Mouse (Mus musculus) hindbrain, embryonic 14.5 days (tissue): ENCODE data around the gene Bri3bp. TPM values are rescaled to one million over a fixed set of nuclear protein-coding genes. Genes with fewer than 3 reads are reported as not detected.

ENCODE experiments used
- ATAC-seq: fragments of 200-750 bp; cut with Nextera tagmentation; 2 replicates; pipeline ENCODE4 v1.8.0; 2017; ENCODE audit warnings: moderate number of reproducible peaks, mild to moderate bottlenecking, moderate TSS enrichment, moderate library complexity; ENCODE audit not compliant: low FRiP score
- DNase-seq: peaks from one replicate; pipeline ENCODE4 v3.0.0-alpha.2; 2015; ENCODE audit warnings: low spot score
- H3K27ac ChIP-seq: fragments of 300-500 bp; sonication (generic); 2 replicates; pipeline ENCODE4 v1.5.1; 2014; ENCODE audit warnings: mild to moderate bottlenecking, moderate library complexity
- H3K27me3 ChIP-seq: fragments of 300-500 bp; sonication (generic); 2 replicates; pipeline ENCODE4 v1.6.1; 2014; ENCODE audit warnings: mild to moderate bottlenecking, low read length, mixed read lengths; ENCODE audit not compliant: control insufficient read depth, insufficient read depth
- H3K36me3 ChIP-seq: fragments of 300-500 bp; sonication (generic); replicated peaks from 2 replicates; pipeline ENCODE4 v1.6.1; 2014; ENCODE audit not compliant: control insufficient read depth, insufficient read depth
- H3K4me1 ChIP-seq: fragments of 300-500 bp; sonication (generic); replicated peaks from 2 replicates; pipeline ENCODE4 v1.6.1; 2014; ENCODE audit warnings: antibody characterized with exemption, low read length, mixed read lengths; ENCODE audit not compliant: control insufficient read depth, insufficient read depth
- H3K4me2 ChIP-seq: fragments of 300-500 bp; sonication (generic); replicated peaks from 2 replicates; pipeline ENCODE4 v1.6.1; 2014; ENCODE audit warnings: mild to moderate bottlenecking, moderate library complexity
- H3K4me3 ChIP-seq: fragments of 300-500 bp; sonication (generic); replicated peaks from 2 replicates; pipeline ENCODE4 v1.5.1; 2014; ENCODE audit warnings: mild to moderate bottlenecking, low read length
- H3K9ac ChIP-seq: fragments of 300-500 bp; sonication (generic); 2 replicates; pipeline ENCODE4 v1.6.1; 2014
- H3K9me3 ChIP-seq: fragments of 300-500 bp; sonication (generic); 2 replicates; pipeline ENCODE4 v1.6.1; 2016; ENCODE audit warnings: low read length; ENCODE audit not compliant: control insufficient read depth
- WGBS: fragments of 180-500 bp; shearing (Covaris S2); extraction: QIAGEN DNeasy Blood & Tissue Kit; methylation state at CpG from one replicate; pipeline ENCODE4 v1.1.7; 2014; 5-methylcytosine and 5-hydroxymethylcytosine counted together
- microRNA-seq: library from miRNA; unstranded; fragments of <30 nt; microRNA quantifications from one replicate; pipeline ENCODE4, GENCODE M21; 2016
- polyA plus RNA-seq: library from polyadenylated mRNA; unstranded; fragments of >200 nt; fragmentation: Nextera tagmentation; extraction: Ambion mirVana; gene quantifications from 2 replicates; pipeline ENCODE4 v1.2.1, GENCODE M21; 2014

Bri3bp gene
- polyA plus RNA-seq, 1 experiment from 2014 or later = 36.7 TPM

DNA sequence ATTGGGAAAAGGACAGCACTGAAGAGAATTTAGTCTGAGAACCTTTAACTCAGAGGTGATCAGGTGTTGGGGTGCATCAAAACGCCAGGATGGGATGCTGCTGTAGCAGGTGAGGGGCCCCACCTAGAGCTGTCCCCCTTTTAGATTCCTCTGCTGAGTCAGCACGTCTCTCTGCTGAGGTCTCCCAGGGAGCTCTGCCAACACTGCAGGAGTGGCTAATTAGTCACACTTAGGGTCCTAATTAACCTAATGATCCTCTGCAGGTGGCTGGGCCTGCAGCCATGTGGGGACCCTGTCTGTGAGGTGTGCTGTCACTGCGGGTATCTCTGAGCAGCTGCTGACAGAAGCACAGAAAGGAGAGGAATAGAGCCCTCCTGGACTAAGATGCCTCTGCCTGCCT is 60.8 kb downstream of the Bri3bp start:
- no peak overlapping the region for H3K4me2 ChIP-seq
- no peak overlapping the region for H3K9ac ChIP-seq
- H3K9me3 ChIP-seq = no peaks in the 10 kb centered on the region
- no peaks in the 10 kb centered on the region for H3K27me3 ChIP-seq
- DNase-seq (no peak), ATAC-seq (no peak)
- H3K27ac ChIP-seq = no peak overlapping the region
- H3K36me3 ChIP-seq = peaks cover 23% of the 10 kb centered on the region
- no peaks in the 10 kb centered on the region for H3K4me1 ChIP-seq
- WGBS = 40% methylated on average over 3 of the region's 3 CpGs
- H3K4me3 ChIP-seq = no peak overlapping the region

DNA sequence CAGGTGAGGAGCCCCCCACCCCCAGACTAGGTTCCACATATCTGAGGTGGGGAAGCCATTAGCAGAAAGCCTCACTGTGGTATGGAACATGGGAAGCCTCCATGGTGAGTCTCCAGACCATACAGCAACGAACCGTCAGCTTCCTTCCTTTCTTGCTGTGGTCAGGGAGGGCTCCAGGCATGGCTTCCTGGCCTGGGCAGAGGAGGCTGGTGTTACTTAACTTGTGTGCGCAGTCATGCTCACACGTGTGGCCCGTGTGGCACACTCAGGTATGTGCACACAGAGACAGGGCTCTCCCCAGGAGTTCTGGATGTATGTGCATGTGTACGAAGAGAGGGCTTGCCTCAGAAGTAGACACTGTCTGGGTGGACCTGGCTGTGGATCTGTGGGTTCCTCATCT is 62.3 kb downstream of the Bri3bp start:
- WGBS = 95% methylated on average over 6 of the region's 6 CpGs
- no peaks in the 10 kb centered on the region for H3K4me1 ChIP-seq

GRCm38 (mm10) chr5:125504692-125505091 is 63.3 kb downstream of the Bri3bp start:
- ATAC-seq (no peak), DNase-seq (no peak)
- no peaks in the 10 kb centered on the region for H3K9me3 ChIP-seq
- no peaks in the 10 kb centered on the region for H3K4me1 ChIP-seq
- peaks cover 43% of the 10 kb centered on the region for H3K36me3 ChIP-seq
- no peak overlapping the region for H3K9ac ChIP-seq
- H3K4me3 ChIP-seq = no peak overlapping the region
- no peaks in the 10 kb centered on the region for H3K27me3 ChIP-seq
- 64% methylated on average over 11 of the region's 11 CpGs for WGBS
- H3K4me2 ChIP-seq = no peak overlapping the region
- no peak overlapping the region for H3K27ac ChIP-seq

More for the DNA sequence above, 62.3 kb downstream of the Bri3bp start:
- Histone ChIP-seq H3K27me3 (no peaks in the 10 kb centered on the region), H3K4me2 (no peak overlapping the region), H3K9ac (no peak overlapping the region), H3K4me3 (no peak overlapping the region), H3K36me3 (peaks cover 33% of the 10 kb centered on the region), H3K9me3 (no peaks in the 10 kb centered on the region), H3K27ac (no peak overlapping the region)
- ATAC-seq = no peak
- DNase-seq = no peak

DNA sequence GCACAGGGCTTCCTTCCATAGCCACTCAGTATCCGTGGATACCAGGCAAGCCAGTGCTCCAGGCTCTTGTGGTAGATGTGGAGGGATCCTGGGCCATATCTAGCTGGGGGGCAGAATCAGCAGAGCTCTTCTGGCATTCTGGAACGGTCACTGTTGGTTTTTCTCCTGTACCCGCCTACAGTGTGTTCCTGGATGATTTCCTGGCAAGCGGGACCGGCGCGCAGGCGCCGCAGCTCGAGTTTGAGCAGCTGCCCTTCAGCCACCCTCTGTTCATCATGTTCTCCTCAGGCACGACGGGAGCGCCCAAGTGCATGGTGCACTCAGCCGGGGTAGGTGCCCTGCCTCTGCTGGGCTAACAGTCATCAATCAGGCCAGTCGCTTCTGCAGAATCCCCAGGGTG is 64.6 kb downstream of the Bri3bp start:
- no peaks in the 10 kb centered on the region for H3K27me3 ChIP-seq
- peaks cover 56% of the 10 kb centered on the region for H3K36me3 ChIP-seq
- no peaks in the 10 kb centered on the region for H3K9me3 ChIP-seq
- H3K27ac ChIP-seq = peak overlapping the region; percentile 43; the same call in 1 of the 2 replicates
- H3K4me2 ChIP-seq = no peak overlapping the region
- ATAC-seq (no peak), DNase-seq (no peak)
- WGBS = 59% methylated on average over 15 of the region's 15 CpGs
- H3K4me3 ChIP-seq = no peak overlapping the region
- H3K9ac ChIP-seq = no peak overlapping the region
- H3K4me1 ChIP-seq = no peaks in the 10 kb centered on the region

- H3K36me3 ChIP-seq = peaks cover 71% of the 10 kb centered on the region
- no peak for DNase-seq
These were observed 66.2 kb downstream of the Bri3bp start for GRCm38 (mm10) chr5:125507582-125507981.

GRCm38 (mm10) chr5:125508006-125508405 is 66.6 kb downstream of the Bri3bp start:
- Histone ChIP-seq H3K36me3 (peaks cover 73% of the 10 kb centered on the region), H3K4me2 (no peak overlapping the region), H3K4me1 (no peaks in the 10 kb centered on the region), H3K27ac (no peak overlapping the region), H3K9me3 (no peaks in the 10 kb centered on the region), H3K9ac (no peak overlapping the region), H3K4me3 (no peak overlapping the region), H3K27me3 (no peaks in the 10 kb centered on the region)
- ATAC-seq (no peak), DNase-seq (no peak)
- WGBS = 91% methylated on average over 10 of the region's 10 CpGs

More at GRCm38 (mm10) chr5:125507582-125507981, 66.2 kb downstream of the Bri3bp start:
- Histone ChIP-seq H3K4me2 (no peak overlapping the region), H3K27ac (no peak overlapping the region), H3K27me3 (no peaks in the 10 kb centered on the region), H3K9ac (no peak overlapping the region), H3K9me3 (no peaks in the 10 kb centered on the region), H3K4me1 (no peaks in the 10 kb centered on the region), H3K4me3 (no peak overlapping the region)
- 93% methylated on average over 9 of the region's 9 CpGs for WGBS
- ATAC-seq = no peak

GRCm38 (mm10) chr5:125509541-125509940 is 68.2 kb downstream of the Bri3bp start:
- H3K4me2 ChIP-seq = no peak overlapping the region
- no peaks in the 10 kb centered on the region for H3K4me1 ChIP-seq
- H3K9ac ChIP-seq = no peak overlapping the region
- H3K27ac ChIP-seq = no peak overlapping the region
- WGBS = 51% methylated on average over 5 of the region's 5 CpGs
- no peak overlapping the region for H3K4me3 ChIP-seq
- ATAC-seq = no peak
- no peaks in the 10 kb centered on the region for H3K9me3 ChIP-seq
- H3K27me3 ChIP-seq = no peaks in the 10 kb centered on the region
- peaks cover 72% of the 10 kb centered on the region for H3K36me3 ChIP-seq
- no peak for DNase-seq

Small RNA genes lying within 50 kb of the gene (microRNA-seq; reads per million reads assigned to microRNA genes)
- gene Gm27551 = not detected

Other genes with a start within 250 kb of the Bri3bp start
- 36.5 and 39.9 TPM in 2 replicates for gene Scarb1, start 100.5 kb upstream of the Bri3bp start, polyA plus RNA-seq
- 0.63 TPM in 1 of 2 replicates, not detected in the other for gene Gm10382, start 52.2 kb upstream of the Bri3bp start, polyA plus RNA-seq
- 1,333 and 1,355 TPM in 2 replicates for gene Ubc, start 51.4 kb upstream of the Bri3bp start, polyA plus RNA-seq
- gene Dhx37, start 7.4 kb upstream of the Bri3bp start, polyA plus RNA-seq = 6.8 and 10.2 TPM in 2 replicates
- 75.5 and 98.4 TPM in 2 replicates for gene Aacs, start 34.2 kb downstream of the Bri3bp start, polyA plus RNA-seq
- gene Tmem132b, start 90.2 kb downstream of the Bri3bp start, polyA plus RNA-seq = 6.3 and 7.9 TPM in 2 replicates